Mouse (Mus musculus): ENCODE data around the gene Olfr813.
"Not testable (repeated sequence)": the region's sequence is repeated elsewhere in the genome, so short reads cannot be mapped to it uniquely, and the experiment has no call there.

Gene Olfr813

GRCm38 (mm10) chr10:129855067-129855466 lies at the start of gene Olfr813:
Gene Olfr813, plus strand, starts transcription at chr10:129855367.
- ATAC-seq (ENCODE audit: low TSS enrichment): no peak

DNA sequence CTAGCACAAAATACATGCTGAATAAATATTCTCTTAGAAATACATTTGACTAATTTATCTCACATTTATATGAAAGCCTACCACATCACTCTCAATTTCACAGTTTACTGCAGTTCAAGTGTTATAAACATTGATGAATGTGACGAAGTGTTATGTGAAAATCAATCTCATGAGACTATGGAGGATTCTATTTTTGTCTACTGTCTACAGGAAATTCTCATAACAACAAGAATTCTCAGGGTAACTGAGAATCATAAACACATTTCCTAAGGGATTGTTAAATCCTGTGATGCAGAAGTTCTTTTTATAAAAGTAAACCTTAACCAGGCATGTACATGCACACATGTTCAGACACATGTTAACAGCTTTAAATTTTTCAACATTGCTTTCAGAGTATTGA lies 9.2 kb upstream of the Olfr813 start, which contains the start of gene Olfr812:
Gene Olfr812, minus strand, starts transcription at position 101 of the 400 bp plus-strand sequence.
- ATAC-seq (ENCODE audit: low TSS enrichment): no peak

GRCm38 (mm10) chr10:129847343-129847742 lies 7.8 kb upstream of the Olfr813 start:
- ATAC-seq (ENCODE audit: low TSS enrichment): no peak

- not testable (repeated sequence) for ATAC-seq (ENCODE audit: low TSS enrichment)
Measured at GRCm38 (mm10) chr10:129879751-129880150, 24.6 kb downstream of the Olfr813 start, which contains the start of gene Olfr814. Gene Olfr814, minus strand, starts transcription at chr10:129879851.

DNA sequence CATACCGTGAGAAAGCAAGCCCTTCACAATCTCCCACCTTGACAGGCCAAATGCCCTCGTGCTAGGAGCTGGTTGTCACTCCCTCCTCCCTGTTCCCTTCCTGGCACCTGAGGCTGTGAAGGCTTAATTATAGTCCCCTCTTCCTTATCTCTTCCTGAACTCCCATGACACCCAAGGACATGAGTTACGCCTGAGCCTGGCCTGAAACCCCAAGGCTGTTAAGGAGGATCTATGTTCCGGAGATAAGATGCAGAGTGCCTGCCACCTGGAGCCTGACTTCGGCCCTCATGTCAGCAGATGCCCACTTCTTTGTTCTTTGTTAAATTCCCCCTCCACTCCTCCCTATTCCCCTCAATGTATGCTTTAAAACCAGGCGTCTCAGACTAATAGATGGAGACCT lies 30.3 kb downstream of the Olfr813 start:
- ATAC-seq (ENCODE audit: low TSS enrichment): not testable (repeated sequence)

DNA sequence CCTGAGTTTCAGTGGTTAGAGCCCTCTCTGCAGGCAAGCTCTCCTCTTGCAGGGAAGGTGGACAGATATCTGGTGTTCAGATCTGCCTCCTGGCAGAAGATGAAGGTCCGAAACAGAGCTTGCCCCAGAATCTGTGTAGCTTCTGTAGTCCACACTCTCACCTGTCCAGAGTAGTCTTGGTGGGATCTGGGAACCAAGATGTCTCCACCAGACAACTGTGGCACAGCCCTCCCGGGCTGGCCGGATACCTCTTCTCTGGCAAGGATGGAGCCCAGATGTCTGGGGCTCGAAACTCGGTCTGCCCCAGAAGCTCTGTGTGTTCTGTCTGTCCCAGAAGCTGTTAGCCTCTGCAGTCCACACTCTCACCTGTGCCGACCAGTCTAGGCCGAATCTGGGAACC lies 30.8 kb downstream of the Olfr813 start:
- no peak for ATAC-seq (ENCODE audit: low TSS enrichment)

DNA sequence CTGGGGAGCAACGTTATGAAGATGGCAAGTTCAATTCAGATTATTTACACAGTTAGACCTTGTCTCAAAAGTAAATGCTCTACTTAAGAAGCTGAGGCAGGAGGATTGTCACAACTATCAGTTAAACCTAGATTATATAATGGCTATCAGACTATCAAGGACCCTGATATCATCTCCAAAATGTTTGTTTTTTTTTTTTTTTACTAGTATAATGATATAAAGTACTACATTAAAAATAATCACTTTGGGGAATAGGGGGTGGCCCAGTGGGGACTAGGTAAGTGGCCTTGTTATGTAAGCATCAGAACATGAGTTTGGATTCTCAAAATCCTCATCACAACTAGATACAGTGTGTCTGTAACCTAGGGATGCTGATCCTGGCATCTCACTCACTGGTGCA lies 50.6 kb downstream of the Olfr813 start, which contains the start of gene Olfr815:
Gene Olfr815, minus strand, starts transcription at position 101 of the 400 bp plus-strand sequence.
- not testable (repeated sequence) for ATAC-seq (ENCODE audit: low TSS enrichment)

All from frontal cortex, adult (tissue).